Mouse (Mus musculus) embryo, embryonic 10.5 days (tissue): ENCODE measurements around the gene Gclm.
A peak's percentile ranks its signal among the peaks of the same experiment; 100 is the strongest.
"Not testable (repeated sequence)": the region's sequence is repeated elsewhere in the genome, so short reads cannot be mapped to it uniquely, and the experiment has no call there.

Source experiments
- DNase-seq: peaks from one replicate; pipeline ENCODE4 v3.0.0-alpha.2; 2015; ENCODE audit warnings: low spot score

The Gclm gene

GRCm38 (mm10) chr3:122242876-122243275 lies 2.5 kb upstream of the Gclm start:
- DNase-seq, result no peak

- DNase-seq, result no peak
These were observed 1.8 kb upstream of the Gclm start for GRCm38 (mm10) chr3:122243416-122244167.

GRCm38 (mm10) chr3:122244759-122245158 lies 598 bp upstream of the Gclm start:
- DNase-seq, result no peak

GRCm38 (mm10) chr3:122245878-122246332 lies 548 bp downstream of the Gclm start:
- DNase-seq, result peak; percentile 71

GRCm38 (mm10) chr3:122246406-122246805 lies 1.0 kb downstream of the Gclm start:
- no peak for DNase-seq

GRCm38 (mm10) chr3:122246986-122247767 lies 1.8 kb downstream of the Gclm start:
- peak; percentile 10 for DNase-seq

- DNase-seq, result no peak
These were observed 2.4 kb downstream of the Gclm start for GRCm38 (mm10) chr3:122247768-122248100.

GRCm38 (mm10) chr3:122252466-122253253 lies 7.3 kb downstream of the Gclm start:
- no peak for DNase-seq

GRCm38 (mm10) chr3:122254050-122254449 lies 8.7 kb downstream of the Gclm start:
- not testable (repeated sequence) for DNase-seq

- no peak for DNase-seq
These were observed 24.6 kb downstream of the Gclm start for GRCm38 (mm10) chr3:122269986-122270385.

- DNase-seq, result not testable (repeated sequence)
These were observed 27.2 kb downstream of the Gclm start for GRCm38 (mm10) chr3:122272565-122272964.

- peak; percentile 16 for DNase-seq
These were observed 28.3 kb downstream of the Gclm start for GRCm38 (mm10) chr3:122273407-122274240.

GRCm38 (mm10) chr3:122274241-122275024 lies 29.1 kb downstream of the Gclm start, which contains the start of gene Dnttip2:
Dnttip2 (plus strand) TSS chr3:122274388.
- DNase-seq, result peak; percentile 97

GRCm38 (mm10) chr3:122275111-122275510 lies 29.8 kb downstream of the Gclm start:
- DNase-seq, result no peak

- DNase-seq, result no peak
These were observed 41.8 kb downstream of the Gclm start for GRCm38 (mm10) chr3:122287195-122287594.

GRCm38 (mm10) chr3:122288613-122289195 lies 43.3 kb downstream of the Gclm start:
- no peak for DNase-seq

- not testable (repeated sequence) for DNase-seq
These were observed 44.0 kb downstream of the Gclm start for GRCm38 (mm10) chr3:122289344-122289743.

GRCm38 (mm10) chr3:122290696-122291095 lies 45.3 kb downstream of the Gclm start:
- no peak for DNase-seq

- peak; percentile 39 for DNase-seq
These were observed 46.5 kb downstream of the Gclm start for GRCm38 (mm10) chr3:122291828-122292227.
